Comparison of ENCODE assay signal across 9 mouse cellular contexts in genomic region chr16:32147589-32148207, GRCm38 (mm10). TPM values are rescaled to one million over a fixed set of nuclear protein-coding genes. Genes with fewer than 3 reads are reported as not detected.
DNase-seq lines count a peak whose midpoint lies in the region; ATAC-seq lines count a peak whose summit lies in the region.
"Had no signal": no experiment of that assay in that cellular context is flagged by ENCODE, and none has a peak within 500 bp of the region (broad histone marks: within the 10 kb centered on the region; RNA-seq: fewer than 3 reads in every experiment).

No protein-coding gene starts in this region.

- DNase-seq in heart, adult 11 months: no peak
- DNase-seq in NIH3T3 (ENCODE audit: low read depth): peak; percentile 33
- DNase-seq in c-Kit-positive CD71-positive TER-119-positive erythroid progenitor cells, embryonic 14.5 days (ENCODE audit: low spot score): no peak
- DNase-seq in adrenal gland, postnatal 10 days: no peak
- DNase-seq in adrenal gland, postnatal 25 days: no peak

- no peak overlapping the region for H3K9ac ChIP-seq in heart, embryonic 13.5 days
- no peak overlapping the region for H3K9ac ChIP-seq in hindbrain, embryonic 12.5 days

- peaks cover 25% of the 10 kb centered on the region for H3K36me3 ChIP-seq in heart, embryonic 13.5 days
- H3K36me3 ChIP-seq in hindbrain, embryonic 12.5 days: 0 out of 2 replicates have a peak, but pooled peaks cover 4% of the 10 kb centered on the region

- no peaks in the 10 kb centered on the region for H3K27me3 ChIP-seq in heart, embryonic 13.5 days (replicated peaks)
- H3K27me3 ChIP-seq in hindbrain, embryonic 12.5 days: no peaks in the 10 kb centered on the region

- WGBS in heart, embryonic 13.5 days: 54% methylated on average over 11 of the region's 13 CpGs
- WGBS in hindbrain, embryonic 12.5 days: 55% methylated on average over 12 of the region's 13 CpGs

- H3K4me2 ChIP-seq in heart, embryonic 13.5 days: peak overlapping the region; percentile 50
- 0 out of 2 replicates have a peak overlapping the region, but pooled peaks have one; percentile 21 for H3K4me2 ChIP-seq in hindbrain, embryonic 12.5 days (replicated peaks)

- peak overlapping the region; percentile 5; the same call in 1 of the 2 replicates for H3K4me3 ChIP-seq in heart, embryonic 13.5 days
- no peak overlapping the region for H3K4me3 ChIP-seq in hindbrain, embryonic 12.5 days

- H3K4me1 ChIP-seq in heart, embryonic 13.5 days: no peaks in the 10 kb centered on the region
- H3K4me1 ChIP-seq in hindbrain, embryonic 12.5 days: 0 out of 2 replicates have a peak, but pooled peaks cover 3% of the 10 kb centered on the region

- H3K9me3 ChIP-seq in heart, embryonic 13.5 days: no peaks in the 10 kb centered on the region
- H3K9me3 ChIP-seq in hindbrain, embryonic 12.5 days (replicated peaks): no peaks in the 10 kb centered on the region

- peak; percentile 31; the same call in 1 of the 2 replicates for ATAC-seq in heart, embryonic 13.5 days (ENCODE audit: extremely low read depth, insufficient number of reproducible peaks, low FRiP score, low TSS enrichment)
- ATAC-seq in hindbrain, embryonic 12.5 days (ENCODE audit: low FRiP score): no peak
- ATAC-seq in megakaryocyte-erythroid progenitor cell, adult 5-6 weeks (replicated peaks; ENCODE audit: low FRiP score, low TSS enrichment, poor library complexity, severe bottlenecking): 0 out of 2 replicates have a peak, but pooled peaks have one; percentile 34

- H3K27ac ChIP-seq in heart, embryonic 13.5 days (replicated peaks): no peak overlapping the region
- H3K27ac ChIP-seq in hindbrain, embryonic 12.5 days: no peak overlapping the region
- H3K27ac ChIP-seq: macrophage had no signal

RNA-seq across cellular contexts. Expression of gene Nrros, which starts 17.7 kb away (rescaled TPM):
- 5.9 and 8.3 TPM in 2 replicates for polyA plus RNA-seq in heart, embryonic 13.5 days (2015; fragmentation: Nextera tagmentation; extraction: Ambion mirVana)
- 9.8 and 10.1 TPM in 2 replicates for polyA plus RNA-seq in hindbrain, embryonic 12.5 days (2016; fragmentation: Nextera tagmentation; extraction: Ambion mirVana)
- total RNA-seq in megakaryocyte-erythroid progenitor cell, adult 5-6 weeks (2014; fragmentation: Nextera tagmentation): 40.4 and 53.3 TPM in 2 replicates
- total RNA-seq in megakaryocyte-erythroid progenitor cell, adult 5-6 weeks (2017): 33.4 and 40.3 TPM in 2 replicates
- total RNA-seq in adrenal gland, postnatal 10 days (2021): 10 to 100 TPM; 11.0 to 16.4 TPM
- 6.1 and 8.9 TPM in 2 replicates for total RNA-seq in adrenal gland, postnatal 25 days (2021)

RNA-seq across cellular contexts. Expression of gene Bex6, which starts 31.9 kb away (rescaled TPM):
- polyA plus RNA-seq in heart, embryonic 13.5 days (2015; fragmentation: Nextera tagmentation; extraction: Ambion mirVana): not detected in 2 replicates
- 0.26 TPM in 1 of 2 replicates, not detected in the other for polyA plus RNA-seq in hindbrain, embryonic 12.5 days (2016; fragmentation: Nextera tagmentation; extraction: Ambion mirVana)
- 0.81 TPM in 1 of 2 replicates, not detected in the other for total RNA-seq in megakaryocyte-erythroid progenitor cell, adult 5-6 weeks (2014; fragmentation: Nextera tagmentation)
- 3.6 TPM in 1 of 2 replicates, not detected in the other for total RNA-seq in megakaryocyte-erythroid progenitor cell, adult 5-6 weeks (2017)
- not detected for total RNA-seq in adrenal gland, postnatal 10 days (2021)
- total RNA-seq in adrenal gland, postnatal 25 days (2021): not detected in 2 replicates

RNA-seq across cellular contexts. Expression of gene Cep19, which starts 48.1 kb away (rescaled TPM):
- polyA plus RNA-seq in heart, embryonic 13.5 days (2015; fragmentation: Nextera tagmentation; extraction: Ambion mirVana): 18.3 and 20.7 TPM in 2 replicates
- polyA plus RNA-seq in hindbrain, embryonic 12.5 days (2016; fragmentation: Nextera tagmentation; extraction: Ambion mirVana): 39.6 and 41.9 TPM in 2 replicates
- 8.0 and 11.6 TPM in 2 replicates for total RNA-seq in megakaryocyte-erythroid progenitor cell, adult 5-6 weeks (2014; fragmentation: Nextera tagmentation)
- 11.7 and 19.5 TPM in 2 replicates for total RNA-seq in megakaryocyte-erythroid progenitor cell, adult 5-6 weeks (2017)
- 10 to 100 TPM; 10.8 to 11.2 TPM for total RNA-seq in adrenal gland, postnatal 10 days (2021)
- 13.5 and 15.7 TPM in 2 replicates for total RNA-seq in adrenal gland, postnatal 25 days (2021)

RNA-seq across cellular contexts. Expression of gene Pigx, which starts 48.2 kb away (rescaled TPM):
- 82.2 and 82.5 TPM in 2 replicates for polyA plus RNA-seq in heart, embryonic 13.5 days (2015; fragmentation: Nextera tagmentation; extraction: Ambion mirVana)
- polyA plus RNA-seq in hindbrain, embryonic 12.5 days (2016; fragmentation: Nextera tagmentation; extraction: Ambion mirVana): 124 and 135 TPM in 2 replicates
- 31.9 and 53.7 TPM in 2 replicates for total RNA-seq in megakaryocyte-erythroid progenitor cell, adult 5-6 weeks (2014; fragmentation: Nextera tagmentation)
- total RNA-seq in megakaryocyte-erythroid progenitor cell, adult 5-6 weeks (2017): 24.8 and 43.2 TPM in 2 replicates
- total RNA-seq in adrenal gland, postnatal 10 days (2021): 10 to 100 TPM; 34.1 to 35.0 TPM
- 29.8 and 33.6 TPM in 2 replicates for total RNA-seq in adrenal gland, postnatal 25 days (2021)
